Mouse (Mus musculus) cerebellum, adult 2 months (tissue): Measurements from ENCODE around the gene Ly6c2.
"Not testable (repeated sequence)": the region's sequence is repeated elsewhere in the genome, so short reads cannot be mapped to it uniquely, and the experiment has no call there.

ENCODE experiments used
- CTCF ChIP-seq: fragments of 200-500 bp; IDR thresholded peaks from 2 replicates; pipeline ENCODE4 v1.5.1; 2011; ENCODE audit warnings: low read depth, mild to moderate bottlenecking, control low read depth, low read length, moderate library complexity, borderline replicate concordance; ENCODE audit not compliant: insufficient read depth
- POLR2A ChIP-seq: fragments of 200-500 bp; IDR thresholded peaks from 2 replicates; pipeline ENCODE4 v1.6.1; 2011; ENCODE audit warnings: low read length, control low read depth, borderline replicate concordance; ENCODE audit not compliant: insufficient read depth

GRCm38 (mm10) chr15:75117481-75117880 is 5.7 kb upstream of the Ly6c2 start:
- not testable (repeated sequence) for TF ChIP-seq CTCF, POLR2A
